Mouse (Mus musculus): ENCODE data around the gene Pbx1. TPM values are rescaled to one million over a fixed set of nuclear protein-coding genes. Genes with fewer than 3 reads are reported as not detected.

Pbx1 gene
- polyA plus RNA-seq, 1 experiment from 2014 or later: 2.0 TPM

DNA sequence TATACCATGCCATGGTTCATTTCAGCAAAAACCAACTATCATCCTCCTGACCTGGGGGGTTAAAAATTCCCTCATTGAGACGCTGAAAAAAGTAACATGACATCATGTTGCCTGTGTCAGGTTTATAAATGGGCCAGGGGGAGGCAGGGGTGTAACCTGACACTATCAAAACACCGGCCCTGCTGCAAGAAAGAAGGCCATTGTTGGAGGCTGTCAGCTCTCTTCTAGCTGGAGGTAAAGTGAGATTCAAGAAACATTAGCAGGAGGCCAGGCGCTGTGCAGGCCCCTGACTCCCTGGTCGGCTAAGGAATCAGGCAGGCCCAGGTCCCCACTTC, 49.3 kb downstream of the Pbx1 start:
- H3K27ac ChIP-seq (replicated peaks): no peak overlapping the region
- no peak overlapping the region for H3K4me3 ChIP-seq (replicated peaks)
- no peaks in the 10 kb centered on the region; the same call in 1 of the 2 replicates for H3K4me1 ChIP-seq (replicated peaks)
- no peaks in the 10 kb centered on the region for H3K27me3 ChIP-seq
- no peak for ATAC-seq (ENCODE audit: insufficient read depth)
- no peak overlapping the region for H3K4me2 ChIP-seq
- H3K9ac ChIP-seq: no peak overlapping the region
- H3K9me3 ChIP-seq (replicated peaks): no peaks in the 10 kb centered on the region
- H3K36me3 ChIP-seq (replicated peaks): no peaks in the 10 kb centered on the region
- WGBS (ENCODE audit: insufficient replicate concordance): 40% methylated on average over 4 of the region's 4 CpGs

GRCm38 (mm10) chr1:168382106-168382822, 49.8 kb downstream of the Pbx1 start:
- no peaks in the 10 kb centered on the region for H3K27me3 ChIP-seq
- no peak overlapping the region for H3K27ac ChIP-seq (replicated peaks)
- no peaks in the 10 kb centered on the region for H3K9me3 ChIP-seq (replicated peaks)
- H3K4me3 ChIP-seq (replicated peaks): no peak overlapping the region
- H3K4me2 ChIP-seq: no peak overlapping the region
- H3K9ac ChIP-seq: no peak overlapping the region
- H3K4me1 ChIP-seq (replicated peaks): no peaks in the 10 kb centered on the region; the same call in 1 of the 2 replicates
- no peaks in the 10 kb centered on the region for H3K36me3 ChIP-seq (replicated peaks)
- no peak for ATAC-seq (ENCODE audit: insufficient read depth)
- 58% methylated on average over 9 of the region's 9 CpGs for WGBS (ENCODE audit: insufficient replicate concordance)

DNA sequence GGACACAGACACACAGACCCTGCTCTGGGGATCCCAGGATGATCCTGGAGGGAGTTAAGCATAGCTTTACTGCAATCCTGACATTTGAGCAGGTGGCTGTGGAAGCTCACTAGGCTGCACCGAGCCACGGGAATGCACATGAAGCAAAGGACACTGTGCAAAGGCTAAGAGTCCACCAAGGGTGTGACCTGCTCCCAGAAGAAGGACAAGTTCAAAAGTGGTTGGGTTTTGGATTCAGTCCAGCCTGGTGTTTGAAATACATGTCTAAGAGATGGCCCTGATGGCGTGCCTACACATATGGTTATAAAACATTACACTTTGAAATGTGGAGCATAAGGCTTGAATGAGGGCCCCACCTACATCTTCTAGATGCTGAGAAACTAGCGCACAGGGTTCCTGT, 50.6 kb downstream of the Pbx1 start:
- no peak overlapping the region for H3K4me2 ChIP-seq
- no peak overlapping the region for H3K27ac ChIP-seq (replicated peaks)
- H3K9ac ChIP-seq: no peak overlapping the region
- no peaks in the 10 kb centered on the region for H3K9me3 ChIP-seq (replicated peaks)
- no peaks in the 10 kb centered on the region for H3K27me3 ChIP-seq
- ATAC-seq (ENCODE audit: insufficient read depth): no peak
- no peaks in the 10 kb centered on the region for H3K36me3 ChIP-seq (replicated peaks)
- no peak overlapping the region for H3K4me3 ChIP-seq (replicated peaks)
- WGBS (ENCODE audit: insufficient replicate concordance): 71% methylated on average over 4 of the region's 4 CpGs
- no peaks in the 10 kb centered on the region; the same call in 1 of the 2 replicates for H3K4me1 ChIP-seq (replicated peaks)

- Histone ChIP-seq H3K4me1 (replicated peaks) (no peaks in the 10 kb centered on the region; the same call in 1 of the 2 replicates), H3K4me3 (replicated peaks) (no peak overlapping the region), H3K9me3 (replicated peaks) (no peaks in the 10 kb centered on the region), H3K9ac (no peak overlapping the region), H3K4me2 (no peak overlapping the region), H3K36me3 (replicated peaks) (no peaks in the 10 kb centered on the region), H3K27ac (replicated peaks) (no peak overlapping the region), H3K27me3 (no peaks in the 10 kb centered on the region)
- no peak for ATAC-seq (ENCODE audit: insufficient read depth)
- 54% methylated on average over 9 of the region's 9 CpGs for WGBS (ENCODE audit: insufficient replicate concordance)
Measured at GRCm38 (mm10) chr1:168380241-168380770, 51.8 kb downstream of the Pbx1 start.

DNA sequence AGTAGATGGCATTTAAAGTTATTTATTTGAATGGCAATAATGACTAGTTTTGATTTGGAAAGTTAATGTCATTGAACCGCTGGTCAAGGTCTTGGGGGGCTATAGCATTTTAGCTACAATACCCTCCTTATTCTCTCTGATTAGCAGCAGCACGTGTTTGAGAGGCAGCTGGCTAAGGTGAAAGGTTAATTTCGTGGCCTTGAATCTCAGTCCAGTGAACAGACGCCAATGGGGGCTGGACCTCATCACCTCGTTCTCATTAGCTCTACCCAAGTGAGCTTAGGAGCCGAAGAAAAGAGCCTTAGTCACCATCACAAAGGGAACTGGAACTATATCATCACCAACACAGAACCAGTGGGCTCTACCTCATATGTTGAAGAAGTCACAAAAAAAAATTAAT, 54.4 kb downstream of the Pbx1 start:
- 47% methylated on average over 6 of the region's 6 CpGs for WGBS (ENCODE audit: insufficient replicate concordance)
- no peaks in the 10 kb centered on the region; the same call in 1 of the 2 replicates for H3K4me1 ChIP-seq (replicated peaks)
- H3K9me3 ChIP-seq (replicated peaks): no peaks in the 10 kb centered on the region
- H3K36me3 ChIP-seq (replicated peaks): no peaks in the 10 kb centered on the region
- no peak overlapping the region for H3K4me3 ChIP-seq (replicated peaks)
- no peak for ATAC-seq (ENCODE audit: insufficient read depth)
- H3K27ac ChIP-seq (replicated peaks): no peak overlapping the region
- H3K9ac ChIP-seq: no peak overlapping the region
- H3K4me2 ChIP-seq: no peak overlapping the region
- H3K27me3 ChIP-seq: no peaks in the 10 kb centered on the region

GRCm38 (mm10) chr1:168376330-168376729, 55.7 kb downstream of the Pbx1 start:
- no peak for ATAC-seq (ENCODE audit: insufficient read depth)
- H3K27ac ChIP-seq (replicated peaks): no peak overlapping the region
- no peak overlapping the region for H3K4me2 ChIP-seq
- H3K9ac ChIP-seq: no peak overlapping the region
- no peaks in the 10 kb centered on the region for H3K27me3 ChIP-seq
- H3K4me3 ChIP-seq (replicated peaks): no peak overlapping the region
- no peaks in the 10 kb centered on the region for H3K4me1 ChIP-seq (replicated peaks)
- H3K36me3 ChIP-seq (replicated peaks): no peaks in the 10 kb centered on the region
- H3K9me3 ChIP-seq (replicated peaks): no peaks in the 10 kb centered on the region
- WGBS (ENCODE audit: insufficient replicate concordance): 43% methylated on average over 3 of the region's 3 CpGs

GRCm38 (mm10) chr1:168374953-168375600, 57.0 kb downstream of the Pbx1 start:
- no peak overlapping the region for H3K4me3 ChIP-seq (replicated peaks)
- H3K36me3 ChIP-seq (replicated peaks): no peaks in the 10 kb centered on the region
- H3K9me3 ChIP-seq (replicated peaks): no peaks in the 10 kb centered on the region
- H3K27me3 ChIP-seq: no peaks in the 10 kb centered on the region
- H3K9ac ChIP-seq: no peak overlapping the region
- no peak overlapping the region for H3K4me2 ChIP-seq
- ATAC-seq (ENCODE audit: insufficient read depth): no peak
- H3K27ac ChIP-seq (replicated peaks): no peak overlapping the region
- no peaks in the 10 kb centered on the region for H3K4me1 ChIP-seq (replicated peaks)
- 64% methylated on average over 12 of the region's 12 CpGs for WGBS (ENCODE audit: insufficient replicate concordance)

GRCm38 (mm10) chr1:168372089-168372488, 60.0 kb downstream of the Pbx1 start:
- ATAC-seq (ENCODE audit: insufficient read depth): no peak
- Histone ChIP-seq H3K27me3 (no peaks in the 10 kb centered on the region), H3K4me2 (no peak overlapping the region), H3K27ac (replicated peaks) (no peak overlapping the region), H3K36me3 (replicated peaks) (no peaks in the 10 kb centered on the region), H3K9ac (no peak overlapping the region), H3K9me3 (replicated peaks) (no peaks in the 10 kb centered on the region), H3K4me3 (replicated peaks) (no peak overlapping the region), H3K4me1 (replicated peaks) (no peaks in the 10 kb centered on the region)
- WGBS (ENCODE audit: insufficient replicate concordance): 44% methylated on average over 2 of the region's 2 CpGs

DNA sequence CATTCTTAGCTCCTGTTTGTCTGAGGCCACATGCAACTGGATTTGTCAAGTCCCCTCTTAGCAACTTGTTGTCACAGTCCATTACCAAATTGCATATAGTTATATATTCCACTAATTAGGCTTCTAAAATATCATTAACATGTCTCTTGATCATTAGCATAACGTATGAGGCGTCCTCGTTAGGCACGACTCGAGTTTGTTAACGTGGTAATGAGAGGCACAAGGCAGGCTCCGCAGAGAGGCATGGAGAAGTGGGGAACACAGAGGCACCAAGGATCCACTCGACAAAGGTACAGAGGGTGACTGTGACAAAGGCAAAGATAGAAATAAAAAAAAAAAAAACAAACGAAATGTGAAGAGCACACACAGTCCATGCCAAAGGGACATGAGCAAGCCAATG, 61.1 kb downstream of the Pbx1 start:
- Histone ChIP-seq H3K4me1 (replicated peaks) (no peaks in the 10 kb centered on the region), H3K4me2 (no peak overlapping the region), H3K9ac (no peak overlapping the region), H3K36me3 (replicated peaks) (no peaks in the 10 kb centered on the region), H3K9me3 (replicated peaks) (no peaks in the 10 kb centered on the region), H3K4me3 (replicated peaks) (no peak overlapping the region), H3K27me3 (no peaks in the 10 kb centered on the region), H3K27ac (replicated peaks) (no peak overlapping the region)
- 72% methylated on average over 9 of the region's 9 CpGs for WGBS (ENCODE audit: insufficient replicate concordance)
- ATAC-seq (ENCODE audit: insufficient read depth): no peak

DNA sequence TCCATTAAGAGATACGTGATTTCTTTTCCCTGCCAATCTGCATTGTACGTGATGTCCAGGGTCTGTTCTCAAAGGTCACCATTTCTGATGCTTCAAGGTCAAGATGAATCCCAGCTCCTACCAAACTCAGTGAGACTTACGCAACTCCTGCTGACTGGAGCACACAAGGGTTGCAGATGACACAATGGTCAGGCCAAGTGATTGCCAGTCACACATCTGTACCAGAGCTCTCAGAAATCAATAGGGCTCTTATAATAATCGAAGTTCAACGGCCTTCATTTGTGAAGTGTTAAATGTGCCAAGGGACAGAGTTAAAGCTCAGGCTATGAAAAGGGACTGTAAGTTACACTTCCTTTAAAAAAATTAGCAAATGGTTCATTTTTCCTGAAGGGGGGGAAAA, 65.8 kb downstream of the Pbx1 start:
- no peak overlapping the region for H3K4me2 ChIP-seq
- no peaks in the 10 kb centered on the region for H3K4me1 ChIP-seq (replicated peaks)
- 72% methylated on average over 5 of the region's 5 CpGs for WGBS (ENCODE audit: insufficient replicate concordance)
- no peaks in the 10 kb centered on the region for H3K9me3 ChIP-seq (replicated peaks)
- H3K9ac ChIP-seq: no peak overlapping the region
- no peaks in the 10 kb centered on the region for H3K36me3 ChIP-seq (replicated peaks)
- no peak overlapping the region for H3K27ac ChIP-seq (replicated peaks)
- H3K27me3 ChIP-seq: no peaks in the 10 kb centered on the region
- H3K4me3 ChIP-seq (replicated peaks): no peak overlapping the region
- no peak for ATAC-seq (ENCODE audit: insufficient read depth)

DNA sequence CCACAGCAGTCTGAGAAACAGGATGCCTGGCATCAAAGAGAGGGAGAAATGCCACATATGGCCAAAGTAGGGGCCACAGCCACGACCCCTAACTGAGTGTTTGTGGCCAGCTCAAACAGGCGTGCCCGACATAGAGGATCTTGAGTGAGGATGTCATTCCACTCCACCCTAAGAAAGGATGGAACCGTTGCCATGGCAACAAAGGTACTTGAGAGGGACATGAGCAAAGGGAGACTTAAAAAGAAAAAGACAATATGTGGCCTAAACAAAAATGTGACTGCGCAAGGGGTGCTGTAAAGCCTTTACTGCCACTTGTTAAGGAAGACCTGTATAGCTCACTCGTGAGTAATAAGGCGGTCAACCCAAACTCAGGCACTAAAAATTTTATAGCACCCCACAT, 67.7 kb downstream of the Pbx1 start:
- Histone ChIP-seq H3K9me3 (replicated peaks) (no peaks in the 10 kb centered on the region), H3K4me2 (no peak overlapping the region), H3K4me1 (replicated peaks) (no peaks in the 10 kb centered on the region), H3K9ac (no peak overlapping the region), H3K36me3 (replicated peaks) (no peaks in the 10 kb centered on the region), H3K4me3 (replicated peaks) (no peak overlapping the region), H3K27me3 (no peaks in the 10 kb centered on the region), H3K27ac (replicated peaks) (no peak overlapping the region)
- ATAC-seq (ENCODE audit: insufficient read depth): no peak
- 68% methylated on average over 7 of the region's 7 CpGs for WGBS (ENCODE audit: insufficient replicate concordance)
